Mouse (Mus musculus) C2C12 (cell line): ENCODE measurements around the gene Akap14.

Source experiments
- CEBPB ChIP-seq: IDR thresholded peaks from one replicate; pipeline ENCODE4 v1.6.1; 2011; ENCODE audit warnings: low read depth, mild to moderate bottlenecking, control low read depth, moderate library complexity
- CTCF ChIP-seq: IDR thresholded peaks from one replicate; pipeline ENCODE4 v1.5.1; 2011; ENCODE audit not compliant: control insufficient read depth, insufficient read depth, insufficient read length
- FOSL1 ChIP-seq: IDR thresholded peaks from one replicate; pipeline ENCODE4 v1.8.0; 2011; ENCODE audit warnings: mild to moderate bottlenecking, low read length; ENCODE audit not compliant: poor library complexity, insufficient read depth, severe bottlenecking
- MAX ChIP-seq: IDR thresholded peaks from one replicate; pipeline ENCODE4 v1.6.1; 2011; ENCODE audit warnings: mild to moderate bottlenecking, control low read depth
- MYOD1 ChIP-seq: IDR thresholded peaks from one replicate; pipeline ENCODE4 v1.6.1; 2011; ENCODE audit warnings: low read depth; ENCODE audit not compliant: control insufficient read depth, insufficient read length
- MYOG ChIP-seq: IDR thresholded peaks from one replicate; pipeline ENCODE4 v1.6.1; 2011; ENCODE audit not compliant: control insufficient read depth, insufficient read length; ENCODE audit errors: extremely low read depth
- USF1 ChIP-seq: IDR thresholded peaks from one replicate; pipeline ENCODE4 v1.6.1; 2011; ENCODE audit warnings: low read depth, mild to moderate bottlenecking, control low read depth, moderate library complexity

DNA sequence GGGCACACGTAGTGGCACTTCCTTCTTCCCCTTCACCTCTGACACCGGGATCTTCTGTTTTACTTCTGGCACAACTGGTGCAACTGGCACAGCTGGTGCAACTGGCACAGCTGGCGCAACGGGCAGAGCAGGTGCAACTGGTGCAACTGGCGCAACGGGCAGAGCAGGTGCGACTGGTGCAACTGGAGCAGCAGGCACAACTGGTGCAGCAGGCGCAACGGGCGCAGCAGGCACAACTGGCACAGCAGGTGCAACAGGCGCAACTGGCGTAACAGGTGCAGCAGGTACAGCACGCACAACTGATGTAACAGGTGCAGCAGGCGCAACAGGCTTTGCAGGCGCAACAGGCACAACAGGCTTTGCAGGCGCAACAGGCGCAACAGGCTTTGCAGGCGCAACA lies 5.5 kb downstream of the Akap14 start:
- TF ChIP-seq CTCF (no peak), USF1 (no peak), MAX (no peak), FOSL1 (no peak), MYOD1 (no peak), MYOG (no peak), CEBPB (no peak)
